Mouse (Mus musculus): ENCODE results near the gene Lmo2.

DNA sequence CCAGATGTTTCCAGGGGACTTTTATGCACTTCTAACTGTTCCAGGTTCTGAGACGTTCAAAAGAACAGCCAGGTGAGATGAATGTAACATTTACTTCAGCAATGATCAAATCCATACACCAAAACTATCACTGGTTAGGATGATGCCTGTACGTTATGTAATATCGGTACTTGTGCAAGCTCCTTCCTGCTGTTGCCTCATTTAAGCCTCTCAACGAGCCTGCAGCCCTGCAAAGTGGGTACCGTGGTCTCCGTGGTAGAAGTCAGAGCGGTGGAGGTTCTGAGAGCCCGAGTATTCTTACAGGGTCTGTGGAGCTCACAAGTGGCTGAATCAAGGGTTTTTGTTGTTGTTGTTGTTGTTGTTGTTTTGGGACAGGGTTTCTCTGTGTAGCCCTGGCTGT lies 10.9 kb upstream of the Lmo2 start:
- TF ChIP-seq POLR2A (IDR thresholded peaks at IDR 0.05; ENCODE audit: borderline replicate concordance, insufficient read depth, low read length) (no peak), CTCF (IDR thresholded peaks at IDR 0.05; ENCODE audit: borderline replicate concordance, insufficient read depth, low read depth, low read length) (no peak)
